Mouse (Mus musculus) hindbrain, postnatal 0 days (tissue): ENCODE results near the gene Gm42372. TPM values are rescaled to one million over a fixed set of nuclear protein-coding genes. Genes with fewer than 3 reads are reported as not detected.

ENCODE experiments used
- ATAC-seq: fragments of 200-750 bp; cut with Nextera tagmentation; 2 replicates; pipeline ENCODE4 v1.8.0; 2017; ENCODE audit warnings: mild to moderate bottlenecking, moderate TSS enrichment, moderate library complexity
- DNase-seq: peaks from one replicate; pipeline ENCODE4 v3.0.0-alpha.2; 2015; ENCODE audit warnings: low spot score
- H3K27ac ChIP-seq: fragments of 300-500 bp; sonication (generic); 2 replicates; pipeline ENCODE4 v1.5.1; 2014; ENCODE audit warnings: mild to moderate bottlenecking
- H3K27me3 ChIP-seq: fragments of 300-500 bp; sonication (generic); 2 replicates; pipeline ENCODE4 v1.6.1; 2014; ENCODE audit warnings: low read length, mixed read lengths; ENCODE audit not compliant: insufficient read depth
- H3K36me3 ChIP-seq: fragments of 300-500 bp; sonication (generic); 2 replicates; pipeline ENCODE4 v1.6.1; 2014; ENCODE audit warnings: low read length, mixed read lengths; ENCODE audit not compliant: insufficient read depth
- H3K4me1 ChIP-seq: fragments of 300-500 bp; sonication (generic); 2 replicates; pipeline ENCODE4 v1.6.1; 2014; ENCODE audit warnings: antibody characterized with exemption, low read length, mixed read lengths; ENCODE audit not compliant: insufficient read depth
- H3K4me2 ChIP-seq: fragments of 300-500 bp; sonication (generic); 2 replicates; pipeline ENCODE4 v1.6.1; 2014; ENCODE audit warnings: low read depth, mild to moderate bottlenecking, low read length, moderate library complexity, mixed read lengths
- H3K4me3 ChIP-seq: fragments of 300-500 bp; sonication (generic); 2 replicates; pipeline ENCODE4 v1.5.1; 2014; ENCODE audit warnings: low read length
- H3K9ac ChIP-seq: fragments of 300-500 bp; sonication (generic); replicated peaks from 2 replicates; pipeline ENCODE4 v1.6.1; 2014; ENCODE audit warnings: mild to moderate bottlenecking, low read length, moderate library complexity, mixed read lengths
- H3K9me3 ChIP-seq: fragments of 300-500 bp; sonication (generic); 2 replicates; pipeline ENCODE4 v1.6.1; 2016; ENCODE audit warnings: low read length, mixed read lengths
- CTCF ChIP-seq: IDR thresholded peaks from 2 replicates; pipeline ENCODE4 v1.5.1; 2016; ENCODE audit warnings: antibody characterized with exemption, control low read depth, low read depth
- WGBS: fragments of 180-500 bp; shearing (Covaris S2); extraction: QIAGEN DNeasy Blood & Tissue Kit; methylation state at CpG from one replicate; pipeline ENCODE4 v1.1.7; 2014; 5-methylcytosine and 5-hydroxymethylcytosine counted together
- polyA plus RNA-seq: library from polyadenylated mRNA; unstranded; fragments of >200 nt; fragmentation: Nextera tagmentation; extraction: Ambion mirVana; gene quantifications from 2 replicates; pipeline ENCODE4 v1.2.1, GENCODE M21; 2015
- total RNA-seq: library from RNA; depleted of rRNA; stranded (reverse); fragments of >200 nt; gene quantifications from 2 replicates; pipeline ENCODE4 v1.2.3, GENCODE M21; 2014

Gene Gm42372
- total and polyA plus RNA-seq, 2 experiments from 2014 or later = 8.2 to 36.9 TPM

DNA sequence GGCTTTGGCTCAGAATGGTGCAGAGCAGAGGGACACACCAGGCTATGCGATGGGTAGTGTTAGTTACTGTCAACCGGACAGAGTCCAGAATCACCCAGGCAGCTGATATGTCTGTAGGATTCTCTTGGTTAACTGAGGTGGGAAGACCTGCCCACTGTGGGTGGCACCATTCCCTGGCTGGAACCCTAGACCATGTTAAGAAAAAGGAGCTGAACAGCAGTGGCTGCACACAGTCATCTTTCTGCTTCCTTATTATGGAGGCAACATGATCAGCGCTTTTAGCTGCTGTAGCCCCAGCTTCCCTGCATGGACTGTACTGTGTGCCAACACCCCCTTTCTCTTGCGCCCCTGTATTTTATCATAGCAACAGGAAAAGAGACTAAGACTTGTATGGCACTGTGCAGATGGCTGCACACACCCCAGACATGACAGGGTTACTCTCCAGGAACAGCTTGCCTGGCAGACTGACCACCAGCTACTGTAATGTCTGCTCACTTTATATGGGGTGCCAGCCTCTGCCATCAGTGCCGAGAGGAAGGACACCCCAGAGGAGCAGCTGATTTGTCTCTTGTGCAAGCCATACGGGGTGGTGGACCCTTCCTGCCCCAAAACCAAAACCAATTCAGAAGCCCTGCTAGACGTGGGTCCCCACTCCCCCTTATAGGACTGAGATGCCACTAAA lies 29.2 kb downstream of the Gm42372 start:
- ATAC-seq (no peak), DNase-seq (no peak)
- H3K9ac ChIP-seq = no peak overlapping the region
- no peak for TF ChIP-seq CTCF
- H3K27me3 ChIP-seq = no peaks in the 10 kb centered on the region
- no peak overlapping the region for H3K4me2 ChIP-seq
- peaks cover 55% of the 10 kb centered on the region; the same call in 1 of the 2 replicates for H3K36me3 ChIP-seq
- H3K9me3 ChIP-seq = no peaks in the 10 kb centered on the region
- no peak overlapping the region for H3K27ac ChIP-seq
- 84% methylated on average over 7 of the region's 7 CpGs for WGBS
- H3K4me3 ChIP-seq = no peak overlapping the region
- H3K4me1 ChIP-seq = peaks cover 6% of the 10 kb centered on the region; the same call in 1 of the 2 replicates

DNA sequence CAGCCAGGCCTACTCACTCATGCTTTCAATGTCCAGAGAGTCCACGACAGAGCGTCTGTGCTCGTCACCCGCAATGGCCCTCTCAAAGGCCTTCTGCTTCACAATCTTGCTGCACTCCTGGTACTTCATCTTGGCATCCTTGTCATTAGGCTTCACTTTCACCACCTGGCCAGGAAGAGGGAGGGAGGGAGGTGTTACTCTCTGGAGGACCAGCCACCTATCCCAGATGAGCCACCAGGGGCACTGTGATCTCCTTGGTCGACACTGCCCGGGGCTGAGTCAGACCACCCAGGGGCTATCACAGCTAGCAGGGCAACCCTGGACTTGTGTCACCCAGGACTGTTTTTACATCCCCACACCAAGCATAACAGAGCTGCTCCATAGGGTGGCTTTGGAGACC lies 32.5 kb downstream of the Gm42372 start:
- 74% methylated on average over 6 of the region's 6 CpGs for WGBS
- Histone ChIP-seq H3K4me3 (no peak overlapping the region), H3K27me3 (no peaks in the 10 kb centered on the region), H3K9ac (no peak overlapping the region), H3K9me3 (no peaks in the 10 kb centered on the region), H3K4me1 (peaks cover 13% of the 10 kb centered on the region; the same call in 1 of the 2 replicates), H3K36me3 (peaks cover 33% of the 10 kb centered on the region), H3K27ac (no peak overlapping the region), H3K4me2 (no peak overlapping the region)
- ATAC-seq (no peak), DNase-seq (no peak)
- TF ChIP-seq CTCF = peak; percentile 42

DNA sequence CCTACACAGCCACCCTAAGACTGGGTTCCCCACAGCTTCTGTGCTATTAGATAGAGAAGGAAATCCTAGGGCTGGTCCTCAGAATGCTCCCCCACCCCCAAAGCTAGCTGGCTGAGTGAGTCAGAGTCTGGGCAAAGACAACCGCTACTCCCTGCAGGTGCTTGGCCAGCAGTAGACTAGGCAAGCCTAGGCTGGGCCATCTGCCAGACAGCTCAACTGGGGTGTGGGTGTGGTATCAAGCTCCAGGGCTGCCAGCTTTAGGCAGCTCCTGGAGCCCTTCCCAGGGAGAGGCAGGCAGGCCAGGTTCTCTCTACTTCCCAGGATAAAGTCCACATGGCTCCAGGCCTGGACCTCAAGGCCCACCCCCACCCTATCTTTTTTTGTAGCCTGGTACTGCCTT lies 34.1 kb downstream of the Gm42372 start:
- 18% methylated on average over 1 of the region's 1 CpGs for WGBS
- no peak overlapping the region for H3K4me3 ChIP-seq
- peaks cover 13% of the 10 kb centered on the region; the same call in 1 of the 2 replicates for H3K4me1 ChIP-seq
- peaks cover 46% of the 10 kb centered on the region for H3K36me3 ChIP-seq
- TF ChIP-seq CTCF = no peak
- peak overlapping the region; percentile 66 for H3K27ac ChIP-seq
- H3K4me2 ChIP-seq = no peak overlapping the region
- H3K27me3 ChIP-seq = no peaks in the 10 kb centered on the region
- ATAC-seq (peak; percentile 86), DNase-seq (peak; percentile 91)
- H3K9me3 ChIP-seq = no peaks in the 10 kb centered on the region
- no peak overlapping the region for H3K9ac ChIP-seq

DNA sequence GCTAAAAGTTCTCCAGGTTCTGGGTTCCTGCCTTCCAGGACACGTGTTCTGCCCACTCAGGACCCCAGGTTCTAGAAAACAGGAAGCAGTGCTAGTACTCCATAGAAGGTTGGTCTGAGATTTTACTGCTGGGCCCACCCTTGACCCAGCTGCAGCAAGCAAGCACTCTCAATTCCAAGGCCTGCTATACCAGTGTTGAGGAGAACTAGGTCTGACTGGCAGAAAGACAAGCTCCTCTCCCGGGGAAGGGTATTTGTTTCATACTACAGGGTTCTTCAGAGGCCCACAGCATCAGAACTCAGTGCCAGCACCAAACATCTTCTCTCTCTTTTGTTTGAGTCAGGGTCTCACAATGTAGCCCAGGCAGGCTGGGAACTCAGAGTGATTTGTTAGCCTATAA lies 35.0 kb downstream of the Gm42372 start:
- no peak for TF ChIP-seq CTCF
- Histone ChIP-seq H3K4me1 (peaks cover 13% of the 10 kb centered on the region; the same call in 1 of the 2 replicates), H3K36me3 (peaks cover 53% of the 10 kb centered on the region), H3K9ac (0 out of 2 replicates have a peak overlapping the region, but pooled peaks have one; percentile 5), H3K4me3 (no peak overlapping the region), H3K9me3 (no peaks in the 10 kb centered on the region), H3K27me3 (no peaks in the 10 kb centered on the region), H3K4me2 (no peak overlapping the region), H3K27ac (0 out of 2 replicates have a peak overlapping the region, but pooled peaks have one; percentile 66)
- no peak for DNase-seq
- ATAC-seq = no peak
- WGBS = 79% methylated on average over 2 of the region's 2 CpGs

DNA sequence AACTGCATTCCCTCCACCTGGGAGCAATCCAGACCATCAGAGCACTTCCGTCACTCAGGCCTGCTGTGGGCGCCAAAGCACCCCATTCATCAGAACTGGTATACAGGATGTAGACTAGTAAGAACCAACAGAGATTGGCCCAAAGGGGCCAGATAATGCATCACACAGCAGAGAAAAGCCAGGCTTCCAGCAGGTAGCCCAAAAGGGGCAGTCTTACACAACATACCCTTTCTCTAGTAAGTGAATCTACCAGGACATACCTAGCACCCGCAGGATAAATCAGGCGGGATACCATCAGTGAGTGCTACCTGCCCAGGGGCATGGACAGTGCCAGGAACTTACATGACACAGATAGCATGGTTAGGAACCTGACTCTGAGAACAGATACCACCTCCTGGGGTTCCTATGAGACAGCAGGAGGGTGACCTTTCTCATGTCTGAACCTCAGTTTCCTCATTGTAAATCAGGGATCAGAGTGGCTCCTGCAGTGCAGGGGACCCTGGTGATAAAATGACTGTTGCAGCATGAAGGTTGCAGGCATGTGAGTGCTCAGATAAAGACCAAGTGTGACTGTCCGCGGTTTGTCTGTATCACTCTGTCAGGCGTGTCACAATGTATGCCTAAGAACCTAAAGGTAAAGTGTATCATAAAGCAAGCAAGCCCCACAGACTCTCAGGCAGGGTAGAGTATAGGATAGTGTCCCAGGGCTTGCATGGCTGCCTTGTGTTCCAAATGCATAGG lies 36.7 kb downstream of the Gm42372 start:
- TF ChIP-seq CTCF = no peak
- ATAC-seq (no peak), DNase-seq (no peak)
- Histone ChIP-seq H3K36me3 (peaks cover 46% of the 10 kb centered on the region), H3K4me3 (no peak overlapping the region), H3K9me3 (no peaks in the 10 kb centered on the region), H3K4me1 (peaks cover 13% of the 10 kb centered on the region; the same call in 1 of the 2 replicates), H3K27ac (no peak overlapping the region), H3K4me2 (no peak overlapping the region), H3K27me3 (no peaks in the 10 kb centered on the region), H3K9ac (no peak overlapping the region)
- WGBS = 84% methylated on average over 7 of the region's 7 CpGs

DNA sequence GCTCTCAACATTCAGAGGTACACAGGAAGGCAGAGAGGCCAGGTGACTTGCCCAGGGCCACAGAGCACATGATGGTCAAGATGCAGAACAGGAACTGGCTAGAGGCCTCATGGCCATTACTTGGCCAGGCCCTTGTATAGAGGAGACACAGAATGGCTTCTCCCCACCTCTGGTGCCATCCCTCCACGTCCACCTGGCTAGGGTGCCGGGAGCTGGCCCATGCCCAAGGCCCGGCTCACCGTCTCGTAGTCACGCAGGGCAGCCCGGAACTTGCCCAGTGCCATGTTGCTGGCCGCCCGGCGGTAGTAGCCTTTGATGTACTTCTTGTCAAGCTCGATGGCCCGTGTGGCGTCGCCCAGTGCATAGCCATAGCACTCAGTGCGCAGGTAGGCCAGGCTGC lies 39.3 kb downstream of the Gm42372 start:
- no peak overlapping the region for H3K4me3 ChIP-seq
- H3K36me3 ChIP-seq = peaks cover 37% of the 10 kb centered on the region
- H3K27ac ChIP-seq = no peak overlapping the region
- TF ChIP-seq CTCF = no peak
- WGBS = 96% methylated on average over 15 of the region's 15 CpGs
- H3K27me3 ChIP-seq = no peaks in the 10 kb centered on the region
- no peaks in the 10 kb centered on the region for H3K9me3 ChIP-seq
- no peak overlapping the region for H3K4me2 ChIP-seq
- no peak overlapping the region for H3K9ac ChIP-seq
- ATAC-seq (no peak), DNase-seq (no peak)
- H3K4me1 ChIP-seq = peaks cover 25% of the 10 kb centered on the region

DNA sequence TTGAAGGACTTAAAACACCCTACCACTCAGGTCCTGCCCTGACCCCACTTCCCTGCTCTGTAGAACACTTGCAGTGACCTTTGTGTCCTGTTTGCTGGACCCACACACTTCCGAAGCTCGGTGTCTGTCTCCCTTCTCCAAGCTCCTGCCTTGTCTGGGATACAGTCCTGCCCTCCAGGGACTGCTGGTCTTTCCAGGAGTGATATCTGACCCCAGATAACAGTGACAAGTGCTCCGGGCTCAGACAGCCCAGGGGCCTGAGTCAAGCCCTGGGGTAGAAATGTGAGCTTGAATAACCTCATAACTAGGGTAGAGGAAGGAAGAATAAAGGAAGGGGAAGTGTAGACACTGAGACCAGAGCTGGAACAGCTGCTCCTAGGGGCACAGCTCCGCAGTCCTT lies 40.8 kb downstream of the Gm42372 start:
- no peak for TF ChIP-seq CTCF
- Histone ChIP-seq H3K27me3 (no peaks in the 10 kb centered on the region), H3K36me3 (peaks cover 37% of the 10 kb centered on the region), H3K4me3 (no peak overlapping the region), H3K9ac (no peak overlapping the region), H3K27ac (0 out of 2 replicates have a peak overlapping the region, but pooled peaks have one; percentile 32), H3K4me2 (no peak overlapping the region), H3K9me3 (no peaks in the 10 kb centered on the region), H3K4me1 (peaks cover 20% of the 10 kb centered on the region)
- ATAC-seq (no peak), DNase-seq (no peak)
- WGBS = 79% methylated on average over 4 of the region's 4 CpGs
